Mouse (Mus musculus): ENCODE measurements around the gene Il34. TPM values are rescaled to one million over a fixed set of nuclear protein-coding genes. Genes with fewer than 3 reads are reported as not detected.

The Il34 gene
- total and polyA plus RNA-seq, 2 experiments from 2014 or later: 8.8 to 11.4 TPM

DNA sequence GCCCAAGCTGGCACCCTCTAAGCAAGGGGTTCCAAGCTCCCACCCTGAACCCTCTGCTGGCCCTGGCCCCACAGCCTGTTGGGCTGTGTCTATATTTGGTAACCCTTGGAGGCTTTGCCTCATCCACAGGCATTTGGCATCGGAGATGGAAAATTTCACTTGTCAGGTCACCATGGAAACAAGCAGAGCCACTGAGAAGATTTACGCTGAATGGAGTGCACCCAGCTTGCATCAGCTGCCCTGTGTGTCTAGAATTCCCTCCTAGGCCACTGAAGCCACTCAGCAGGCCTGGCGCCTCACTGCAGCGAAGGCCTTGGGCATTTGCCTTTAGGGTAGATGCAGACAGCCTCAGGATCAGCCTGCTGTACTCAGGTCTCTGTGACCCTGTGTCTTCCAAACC, 89.6 kb downstream of the Il34 start:
- Histone ChIP-seq H3K4me2 (ENCODE audit: low read depth, low read length) (no peak overlapping the region), H3K27me3 (ENCODE audit: insufficient read depth, low read length) (no peaks in the 10 kb centered on the region)

GRCm38 (mm10) chr8:110714827-110715519, 90.8 kb downstream of the Il34 start:
- no peak overlapping the region for H3K4me2 ChIP-seq (ENCODE audit: low read depth, low read length)
- no peaks in the 10 kb centered on the region for H3K27me3 ChIP-seq (ENCODE audit: insufficient read depth, low read length)
- H3K4me1 ChIP-seq (ENCODE audit: insufficient read depth, low read length): peaks cover 51% of the 10 kb centered on the region
- peaks cover 18% of the 10 kb centered on the region for H3K36me3 ChIP-seq (ENCODE audit: insufficient read depth, low read length)
- H3K4me3 ChIP-seq (ENCODE audit: low read length): no peak overlapping the region
- H3K9me3 ChIP-seq (ENCODE audit: low read length): no peaks in the 10 kb centered on the region
- no peak for TF ChIP-seq CTCF (IDR thresholded peaks at IDR 0.05; ENCODE audit: low read depth)
- peak overlapping the region; percentile 83 for H3K27ac ChIP-seq
- DNase-seq (ENCODE audit: low spot score): peak; percentile 71
- ATAC-seq: 0 out of 2 replicates have a peak, but pooled peaks have one; percentile 19
- 53% methylated on average over 15 of the region's 15 CpGs for WGBS
- H3K9ac ChIP-seq (replicated peaks; ENCODE audit: low read length): peak overlapping the region; percentile 38

More for the DNA sequence above, 89.6 kb downstream of the Il34 start:
- WGBS: 11% methylated on average over 4 of the region's 4 CpGs
- no peak overlapping the region for H3K9ac ChIP-seq (replicated peaks; ENCODE audit: low read length)
- peak overlapping the region; percentile 83 for H3K27ac ChIP-seq
- H3K4me1 ChIP-seq (ENCODE audit: insufficient read depth, low read length): peaks cover 59% of the 10 kb centered on the region
- ATAC-seq (peak; percentile 76), DNase-seq (ENCODE audit: low spot score) (peak; percentile 89)
- H3K9me3 ChIP-seq (ENCODE audit: low read length): no peaks in the 10 kb centered on the region
- TF ChIP-seq CTCF (IDR thresholded peaks at IDR 0.05; ENCODE audit: low read depth): no peak
- no peak overlapping the region for H3K4me3 ChIP-seq (ENCODE audit: low read length)
- peaks cover 18% of the 10 kb centered on the region for H3K36me3 ChIP-seq (ENCODE audit: insufficient read depth, low read length)

GRCm38 (mm10) chr8:110713073-110713472, 92.7 kb downstream of the Il34 start:
- ATAC-seq: no peak
- no peak overlapping the region for H3K4me2 ChIP-seq (ENCODE audit: low read depth, low read length)
- no peak overlapping the region for H3K9ac ChIP-seq (replicated peaks; ENCODE audit: low read length)
- no peak overlapping the region for H3K4me3 ChIP-seq (ENCODE audit: low read length)
- TF ChIP-seq CTCF (IDR thresholded peaks at IDR 0.05; ENCODE audit: low read depth): no peak
- H3K27me3 ChIP-seq (ENCODE audit: insufficient read depth, low read length): no peaks in the 10 kb centered on the region
- peaks cover 18% of the 10 kb centered on the region for H3K36me3 ChIP-seq (ENCODE audit: insufficient read depth, low read length)
- no peak for DNase-seq (ENCODE audit: low spot score)
- no peaks in the 10 kb centered on the region for H3K9me3 ChIP-seq (ENCODE audit: low read length)
- 80% methylated on average over 7 of the region's 7 CpGs for WGBS
- peaks cover 36% of the 10 kb centered on the region for H3K4me1 ChIP-seq (ENCODE audit: insufficient read depth, low read length)
- H3K27ac ChIP-seq: no peak overlapping the region

DNA sequence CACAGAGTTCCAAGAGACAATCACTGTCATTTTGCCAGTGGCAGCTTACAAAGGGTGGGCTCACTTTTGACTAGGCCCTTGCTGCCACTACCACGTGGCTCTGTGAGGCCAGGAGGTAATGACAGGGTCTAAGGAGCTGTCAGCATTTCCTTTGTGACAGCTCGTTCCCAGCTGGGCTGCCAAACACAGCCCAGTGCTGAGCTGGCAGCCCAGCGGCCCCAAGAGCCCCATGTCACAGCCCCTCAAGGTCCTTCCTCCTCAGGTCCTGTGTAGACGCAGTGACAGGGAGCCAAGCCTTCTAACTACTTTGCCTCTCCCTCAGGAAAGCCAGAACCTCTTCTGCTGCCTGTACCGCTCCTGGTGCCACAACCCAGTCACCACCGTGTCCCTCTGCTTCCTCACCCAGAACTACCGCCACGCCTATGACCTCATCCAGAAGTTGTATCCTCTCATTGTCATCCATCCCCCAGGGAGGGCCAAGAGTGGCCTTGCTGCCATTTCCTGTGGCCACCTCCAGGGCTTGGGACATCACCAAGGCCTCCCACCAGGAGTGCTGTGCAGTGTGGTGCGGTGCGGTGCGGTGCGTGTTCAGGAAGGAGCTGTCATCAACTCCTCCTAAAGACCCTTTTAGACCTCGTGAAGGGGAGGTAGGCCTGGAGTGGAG, 94.3 kb downstream of the Il34 start:
- no peak for TF ChIP-seq CTCF (IDR thresholded peaks at IDR 0.05; ENCODE audit: low read depth)
- peak; percentile 65 for DNase-seq (ENCODE audit: low spot score)
- Histone ChIP-seq H3K27ac (peak overlapping the region; percentile 68), H3K4me3 (ENCODE audit: low read length) (no peak overlapping the region), H3K4me1 (ENCODE audit: insufficient read depth, low read length) (peaks cover 23% of the 10 kb centered on the region), H3K36me3 (ENCODE audit: insufficient read depth, low read length) (peaks cover 18% of the 10 kb centered on the region), H3K27me3 (ENCODE audit: insufficient read depth, low read length) (no peaks in the 10 kb centered on the region), H3K4me2 (ENCODE audit: low read depth, low read length) (no peak overlapping the region), H3K9me3 (ENCODE audit: low read length) (no peaks in the 10 kb centered on the region), H3K9ac (replicated peaks; ENCODE audit: low read length) (0 out of 2 replicates have a peak overlapping the region, but pooled peaks have one; percentile 9)
- ATAC-seq: peak; percentile 65
- 62% methylated on average over 13 of the region's 13 CpGs for WGBS

GRCm38 (mm10) chr8:110710593-110710992, 95.1 kb downstream of the Il34 start:
- no peak overlapping the region for H3K4me3 ChIP-seq (ENCODE audit: low read length)

GRCm38 (mm10) chr8:110708429-110708828, 97.3 kb downstream of the Il34 start:
- DNase-seq (ENCODE audit: low spot score): peak; percentile 59
- ATAC-seq: no peak
- 43% methylated on average over 11 of the region's 11 CpGs for WGBS

More at GRCm38 (mm10) chr8:110710593-110710992, 95.1 kb downstream of the Il34 start:
- no peak for DNase-seq (ENCODE audit: low spot score)
- Histone ChIP-seq H3K27me3 (ENCODE audit: insufficient read depth, low read length) (no peaks in the 10 kb centered on the region), H3K4me1 (ENCODE audit: insufficient read depth, low read length) (peaks cover 16% of the 10 kb centered on the region), H3K36me3 (ENCODE audit: insufficient read depth, low read length) (peaks cover 18% of the 10 kb centered on the region), H3K9me3 (ENCODE audit: low read length) (no peaks in the 10 kb centered on the region), H3K9ac (replicated peaks; ENCODE audit: low read length) (no peak overlapping the region), H3K27ac (peak overlapping the region; percentile 68; the same call in 1 of the 2 replicates), H3K4me2 (ENCODE audit: low read depth, low read length) (no peak overlapping the region)
- ATAC-seq: no peak
- WGBS: 54% methylated on average over 3 of the region's 3 CpGs
- TF ChIP-seq CTCF (IDR thresholded peaks at IDR 0.05; ENCODE audit: low read depth): no peak

More at GRCm38 (mm10) chr8:110708429-110708828, 97.3 kb downstream of the Il34 start:
- Histone ChIP-seq H3K9me3 (ENCODE audit: low read length) (no peaks in the 10 kb centered on the region), H3K4me2 (ENCODE audit: low read depth, low read length) (no peak overlapping the region), H3K4me1 (ENCODE audit: insufficient read depth, low read length) (peaks cover 27% of the 10 kb centered on the region), H3K9ac (replicated peaks; ENCODE audit: low read length) (no peak overlapping the region), H3K36me3 (ENCODE audit: insufficient read depth, low read length) (peaks cover 15% of the 10 kb centered on the region), H3K27ac (no peak overlapping the region), H3K27me3 (ENCODE audit: insufficient read depth, low read length) (no peaks in the 10 kb centered on the region), H3K4me3 (ENCODE audit: low read length) (no peak overlapping the region)
- TF ChIP-seq CTCF (IDR thresholded peaks at IDR 0.05; ENCODE audit: low read depth): no peak

Measured in hindbrain, postnatal 0 days (tissue).